Mouse (Mus musculus) brain, embryonic 14.5 days (tissue): Measurements from ENCODE around the gene Slc12a8. TPM values are rescaled to one million over a fixed set of nuclear protein-coding genes. Genes with fewer than 3 reads are reported as not detected.
A peak's percentile ranks its signal among the peaks of the same experiment; 100 is the strongest.
"Not testable (repeated sequence)": the region's sequence is repeated elsewhere in the genome, so short reads cannot be mapped to it uniquely, and the experiment has no call there.

Experiments
- DNase-seq: peaks from one replicate; pipeline ENCODE4 v3.0.0-alpha.2; 2011; ENCODE audit warnings: low read depth
- CTCF ChIP-seq: fragments of 200-500 bp; IDR thresholded peaks from 2 replicates; pipeline ENCODE4 v1.5.1; 2012; ENCODE audit warnings: inconsistent platforms, mild to moderate bottlenecking, moderate library complexity, borderline replicate concordance; ENCODE audit not compliant: insufficient read depth, insufficient read length; ENCODE audit errors: extremely low read depth
- POLR2A ChIP-seq: fragments of 200-500 bp; IDR thresholded peaks from 2 replicates; pipeline ENCODE4 v1.6.1; 2012; ENCODE audit warnings: mild to moderate bottlenecking, inconsistent platforms, borderline replicate concordance; ENCODE audit not compliant: poor library complexity, insufficient read depth, insufficient read length, severe bottlenecking; ENCODE audit errors: extremely low read depth
- polyA plus RNA-seq: library from polyadenylated mRNA; depleted of rRNA; stranded (reverse); fragments of >200 nt; gene quantifications from 2 replicates; pipeline ENCODE4 v1.2.3, GENCODE M21; 2012; rRNA removed

Gene Slc12a8
- 0.75 and 1.1 TPM in 2 replicates for polyA plus RNA-seq

GRCm38 (mm10) chr16:33516807-33517565, at the start of gene Slc12a8:
Gene Slc12a8, plus strand, starts transcription at chr16:33517328.
- peak; percentile 67 for DNase-seq
- TF ChIP-seq POLR2A (no peak), CTCF (no peak)

GRCm38 (mm10) chr16:33467451-33467850, 49.7 kb upstream of the Slc12a8 start:
- no peak for TF ChIP-seq CTCF
- TF ChIP-seq POLR2A, result no peak
- no peak for DNase-seq

- no peak for DNase-seq
- TF ChIP-seq CTCF (no peak), POLR2A (no peak)
Measured at GRCm38 (mm10) chr16:33469973-33470372, 47.2 kb upstream of the Slc12a8 start.

GRCm38 (mm10) chr16:33474381-33474780, 42.7 kb upstream of the Slc12a8 start:
- DNase-seq, result no peak
- TF ChIP-seq CTCF (no peak), POLR2A (no peak)

- DNase-seq, result no peak
Measured at GRCm38 (mm10) chr16:33479926-33480325, 37.2 kb upstream of the Slc12a8 start.

GRCm38 (mm10) chr16:33481148-33481547, 36.0 kb upstream of the Slc12a8 start:
- DNase-seq, result no peak
- peak; percentile 52; the same call in 1 of the 2 replicates for TF ChIP-seq CTCF
- no peak for TF ChIP-seq POLR2A

More at GRCm38 (mm10) chr16:33479926-33480325, 37.2 kb upstream of the Slc12a8 start:
- TF ChIP-seq CTCF, result no peak
- no peak for TF ChIP-seq POLR2A

GRCm38 (mm10) chr16:33482309-33482708, 34.8 kb upstream of the Slc12a8 start:
- no peak for DNase-seq
- TF ChIP-seq CTCF (no peak), POLR2A (no peak)

- TF ChIP-seq CTCF, result no peak
- no peak for TF ChIP-seq POLR2A
- peak; percentile 53 for DNase-seq
Measured at GRCm38 (mm10) chr16:33487709-33488108, 29.4 kb upstream of the Slc12a8 start.

- TF ChIP-seq POLR2A (no peak), CTCF (no peak)
- no peak for DNase-seq
Measured at GRCm38 (mm10) chr16:33494374-33494773, 22.8 kb upstream of the Slc12a8 start.

GRCm38 (mm10) chr16:33508082-33508481, 9.0 kb upstream of the Slc12a8 start:
- no peak for DNase-seq
- TF ChIP-seq CTCF (no peak), POLR2A (no peak)

GRCm38 (mm10) chr16:33509231-33509630, 7.9 kb upstream of the Slc12a8 start:
- DNase-seq, result not testable (repeated sequence)

- DNase-seq, result not testable (repeated sequence)
Measured at GRCm38 (mm10) chr16:33510856-33511255, 6.3 kb upstream of the Slc12a8 start.

GRCm38 (mm10) chr16:33512555-33512954, 4.6 kb upstream of the Slc12a8 start:
- DNase-seq, result no peak
- TF ChIP-seq POLR2A (no peak), CTCF (no peak)

- TF ChIP-seq CTCF (no peak), POLR2A (no peak)
- peak; percentile 22 for DNase-seq
Measured at GRCm38 (mm10) chr16:33517627-33518026, 499 bp downstream of the Slc12a8 start.
